Mouse (Mus musculus) liver (tissue): ENCODE measurements around the gene L3hypdh.
"Not testable (repeated sequence)": the region's sequence is repeated elsewhere in the genome, so short reads cannot be mapped to it uniquely, and the experiment has no call there.

Experiments
- DNase-seq: peaks from one replicate; pipeline ENCODE4 v3.0.0-alpha.2; 2020; ENCODE audit warnings: mixed read lengths

The L3hypdh gene

DNA sequence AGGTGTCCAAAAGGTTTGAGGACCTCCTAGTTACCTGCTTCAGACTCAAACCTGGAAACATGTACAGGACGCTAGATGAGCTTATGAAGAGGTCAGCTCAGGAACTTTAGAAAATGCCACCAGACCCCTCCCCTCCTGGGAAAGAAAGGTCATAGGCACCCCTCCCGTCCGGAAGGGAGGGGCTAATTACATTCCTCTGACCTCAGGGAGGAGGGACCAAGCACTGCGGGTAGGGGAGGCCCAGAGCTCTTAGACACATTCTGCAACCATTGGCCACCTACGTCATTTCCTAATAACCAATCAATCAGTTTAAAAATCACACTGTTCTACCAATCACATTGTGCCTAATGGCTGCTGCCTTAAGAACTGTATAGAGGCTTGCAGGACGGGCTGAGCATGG is 32.7 kb downstream of the L3hypdh start:
- no peak for DNase-seq

DNA sequence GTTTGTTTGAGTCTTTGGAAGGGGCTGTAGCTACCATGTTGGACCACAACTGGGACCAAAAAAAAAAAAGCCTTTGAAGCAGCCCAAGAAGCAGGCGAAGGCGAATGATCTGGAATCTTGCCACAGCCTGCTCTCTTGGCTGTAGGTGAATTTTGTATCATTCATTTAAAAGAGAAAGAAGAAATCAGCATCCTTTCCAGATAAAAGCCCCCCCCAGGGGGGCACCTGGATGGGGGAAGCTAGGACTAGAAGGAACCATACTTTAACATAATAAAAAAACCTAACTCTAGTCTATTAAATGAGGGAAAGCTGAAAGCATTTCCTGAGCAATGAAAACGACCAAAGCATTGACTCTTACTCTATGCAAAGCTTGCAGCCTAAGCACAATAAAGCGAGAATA is 34.4 kb downstream of the L3hypdh start:
- no peak for DNase-seq

DNA sequence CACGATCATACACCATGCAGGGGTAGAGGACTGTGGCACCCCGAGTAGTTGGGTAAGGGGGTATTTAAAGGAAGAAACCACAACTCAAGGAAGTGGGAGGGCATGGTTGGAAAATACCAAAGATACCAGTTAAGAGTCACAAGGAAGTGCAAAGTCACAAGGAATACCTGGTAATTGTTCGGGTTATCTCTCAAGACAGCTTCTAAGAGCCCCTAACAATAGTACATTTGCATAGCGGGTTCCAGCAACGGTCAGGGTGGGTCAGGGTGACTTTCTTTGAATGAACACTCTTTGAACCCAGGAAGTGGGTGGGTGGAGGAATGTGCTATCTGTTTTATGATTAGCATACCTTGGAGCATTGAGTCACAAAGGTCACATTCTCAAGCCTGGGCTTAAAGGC is 35.1 kb downstream of the L3hypdh start:
- DNase-seq, result not testable (repeated sequence)

DNA sequence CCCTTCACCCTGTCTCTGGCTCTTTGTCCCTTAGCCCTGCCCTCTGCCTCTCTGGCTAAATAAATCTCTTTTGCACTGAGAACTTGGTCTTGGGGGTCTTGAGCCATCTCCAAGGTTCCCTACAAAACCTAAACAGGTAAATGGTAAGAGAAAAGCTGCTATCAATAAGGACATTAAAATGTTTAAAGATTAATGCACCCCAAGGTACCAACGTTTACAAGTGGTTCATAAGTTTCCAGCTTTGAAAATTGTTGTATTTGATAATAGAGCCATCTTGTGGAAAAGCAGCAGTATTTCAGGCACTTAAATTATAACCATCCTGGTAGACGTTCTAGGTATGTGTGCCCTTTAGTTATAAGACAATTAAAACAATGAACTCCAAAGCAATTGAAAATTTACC is 37.7 kb downstream of the L3hypdh start:
- DNase-seq, result no peak

DNA sequence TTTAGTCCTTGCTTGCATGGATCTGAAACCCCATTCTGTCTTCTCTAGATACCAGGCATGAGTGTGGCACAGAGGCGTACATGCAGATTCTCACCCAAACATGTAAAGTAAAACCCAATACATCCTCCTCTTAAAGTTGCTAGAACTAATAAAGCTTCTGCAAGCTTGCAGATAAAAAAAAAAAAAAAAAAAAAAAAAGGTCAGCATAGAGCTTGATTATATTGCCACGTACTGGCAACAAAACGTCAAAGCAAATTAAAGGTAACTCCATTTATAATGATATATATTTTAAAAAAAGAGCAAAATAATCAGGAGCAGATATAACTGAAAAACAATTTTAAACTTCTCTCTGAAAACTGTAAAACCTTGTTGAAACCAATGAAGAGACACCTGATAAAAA is 44.0 kb downstream of the L3hypdh start:
- no peak for DNase-seq

DNA sequence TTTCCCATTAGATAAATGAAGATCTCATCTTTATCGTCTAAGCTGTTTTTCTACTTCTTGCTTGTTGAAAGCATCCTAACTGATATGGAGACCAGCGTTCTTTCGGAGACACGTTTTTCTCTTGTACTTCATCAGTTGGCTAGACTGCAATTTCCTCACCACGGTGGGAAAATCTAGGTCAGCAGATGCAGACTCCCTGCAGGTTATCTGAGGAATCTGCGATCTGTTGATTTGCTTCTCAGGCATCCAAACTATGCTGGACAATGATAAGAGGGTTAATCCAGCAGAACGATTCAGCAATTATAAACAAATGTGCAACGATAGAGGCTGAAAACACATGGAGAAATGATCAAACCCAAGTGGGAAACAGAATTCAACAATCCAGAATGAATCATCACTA is 45.7 kb downstream of the L3hypdh start:
- no peak for DNase-seq

DNA sequence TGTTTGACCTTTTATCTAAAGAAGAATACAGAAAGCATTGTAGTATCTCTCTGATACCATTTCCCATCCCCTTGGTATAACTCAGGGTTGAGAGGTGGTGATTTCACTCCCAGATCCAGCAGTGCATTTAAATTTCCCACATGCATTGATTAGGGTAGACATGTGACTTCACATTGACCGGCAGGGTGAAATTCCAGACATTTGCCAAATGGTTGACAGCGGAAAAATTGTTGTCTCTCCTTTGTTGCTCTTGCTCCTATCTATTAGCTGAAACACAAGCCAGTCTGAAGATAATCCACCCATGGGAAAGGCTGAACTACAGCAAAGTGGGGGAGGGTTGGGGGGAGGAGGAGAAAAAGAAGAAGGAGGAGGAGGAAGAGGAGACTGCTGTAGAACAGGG is 46.4 kb downstream of the L3hypdh start:
- no peak for DNase-seq

DNA sequence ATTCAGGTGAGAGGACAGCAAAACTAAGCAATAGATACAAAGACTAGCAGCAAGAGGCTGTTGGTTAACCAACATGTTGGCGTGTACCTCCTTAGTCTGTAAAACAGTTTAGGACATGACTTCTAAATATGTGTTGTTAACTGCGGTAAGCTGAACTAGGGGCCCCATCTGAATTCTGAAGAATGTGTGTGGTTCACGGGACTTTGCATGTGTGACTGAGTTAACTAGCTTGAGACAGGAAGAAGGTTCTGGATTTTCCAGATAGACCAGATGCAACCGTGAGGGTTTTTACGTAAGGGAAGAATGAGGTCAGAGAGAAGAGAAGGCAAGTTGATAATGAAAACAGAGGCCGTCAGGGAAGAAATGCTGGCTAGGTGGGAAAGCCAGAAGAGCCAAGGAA is 48.2 kb downstream of the L3hypdh start:
- no peak for DNase-seq

DNA sequence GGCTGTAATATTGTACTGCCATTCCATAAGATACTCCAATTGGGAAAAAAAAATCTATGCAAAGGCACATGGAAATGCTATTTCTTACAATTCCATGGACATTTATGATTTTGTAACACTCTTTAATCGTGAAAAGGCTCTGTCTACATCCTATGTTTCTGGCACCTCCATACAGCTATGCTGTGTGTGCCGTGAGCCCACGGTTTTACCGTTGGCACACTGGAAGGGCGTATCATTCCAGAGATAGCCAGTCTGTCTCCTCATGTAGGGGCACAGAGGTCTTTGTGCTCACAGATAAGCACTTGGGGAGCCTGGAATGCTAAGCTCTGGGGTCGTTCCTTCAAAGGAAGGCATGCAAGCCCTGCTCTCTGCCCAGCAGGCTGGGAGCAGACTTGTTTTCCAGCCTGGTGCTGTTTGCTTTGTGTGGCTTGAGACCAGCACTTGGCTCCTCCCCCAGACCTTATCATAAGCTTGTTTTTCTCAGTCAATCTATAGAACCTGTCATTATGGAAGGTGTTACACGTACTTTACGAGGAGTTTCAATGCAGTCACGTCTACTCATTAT is 49.1 kb downstream of the L3hypdh start:
- DNase-seq, result no peak

DNA sequence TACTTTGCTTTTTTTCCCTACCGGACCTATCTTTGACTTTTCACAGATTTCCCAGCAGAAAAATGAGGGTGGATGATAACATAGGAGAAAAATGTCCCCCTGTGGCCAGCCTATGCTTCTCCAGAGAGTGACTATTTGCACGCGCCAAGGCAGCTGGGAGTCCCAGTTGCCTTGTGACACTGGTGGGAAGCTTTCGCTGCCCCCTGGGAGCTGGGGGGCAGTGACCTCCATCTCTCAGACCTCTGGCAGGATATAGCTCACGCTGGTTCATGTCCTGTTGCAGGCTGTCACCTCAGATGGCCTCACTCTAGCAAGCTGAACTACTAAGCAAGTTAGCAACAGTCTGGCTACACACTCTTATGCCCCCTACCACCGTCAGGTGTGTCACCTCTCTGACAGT is 53.4 kb downstream of the L3hypdh start:
- no peak for DNase-seq

DNA sequence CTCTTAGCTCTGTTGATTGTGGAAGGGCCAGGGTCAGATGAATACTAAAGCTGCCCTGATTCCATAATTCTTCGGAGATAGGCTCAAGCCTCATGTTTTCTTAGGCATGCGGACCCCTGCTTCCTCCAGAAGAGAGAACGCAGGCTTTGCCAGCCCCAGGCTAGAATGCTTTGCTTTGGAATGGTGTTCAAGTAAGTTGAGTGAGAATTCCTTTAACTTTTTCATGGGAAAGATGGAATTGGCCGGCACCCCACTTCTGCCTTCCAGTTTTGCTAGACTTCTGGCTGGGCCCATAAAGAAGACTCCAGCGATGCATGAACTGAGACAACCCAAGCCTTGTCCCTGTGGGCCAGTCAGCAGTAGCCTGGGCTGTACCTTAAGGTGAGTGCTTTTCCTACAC is 54.1 kb downstream of the L3hypdh start:
- no peak for DNase-seq

DNA sequence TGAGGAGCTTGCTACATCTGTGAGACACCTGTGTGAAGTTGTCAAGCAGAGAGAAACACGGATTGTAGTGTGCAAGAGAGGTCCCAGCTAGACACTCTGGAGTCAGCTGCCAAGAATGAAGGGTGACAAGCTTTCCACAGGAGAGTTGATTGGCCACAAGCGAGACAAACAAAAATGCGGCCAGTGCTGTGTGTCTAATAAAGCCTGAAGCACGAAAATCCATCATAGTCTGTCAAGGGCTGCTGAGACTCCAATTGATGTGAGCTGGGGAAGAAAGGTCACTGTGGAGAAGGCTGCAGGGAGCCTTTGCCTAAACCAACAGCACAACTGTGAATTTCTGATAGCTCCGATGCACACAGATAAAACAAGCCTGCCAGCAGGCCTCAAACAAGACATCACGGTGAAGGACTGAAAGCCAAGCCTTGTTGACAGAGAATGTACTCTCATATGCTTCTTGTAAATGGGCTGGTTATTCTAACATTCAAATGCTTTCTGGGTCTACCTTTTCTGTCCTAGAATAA is 59.9 kb downstream of the L3hypdh start:
- no peak for DNase-seq

DNA sequence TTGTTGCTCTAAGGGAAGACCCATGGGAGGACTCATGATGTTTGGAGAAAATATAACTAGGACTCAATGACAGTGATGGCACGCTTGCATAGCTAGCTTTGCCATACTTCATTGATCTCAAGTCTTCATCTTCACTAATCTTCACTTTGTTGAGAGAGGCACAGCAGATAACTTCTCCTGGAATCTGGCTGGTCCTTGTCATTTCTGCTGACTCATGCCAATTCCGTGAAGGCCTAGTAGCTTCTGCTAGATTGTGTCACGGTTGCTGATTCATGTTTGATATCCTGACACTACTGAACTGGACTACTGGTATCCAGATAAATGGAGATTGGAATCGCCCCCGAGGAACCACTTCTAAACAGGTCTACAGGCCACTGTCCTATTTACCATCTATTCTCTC is 61.7 kb downstream of the L3hypdh start:
- DNase-seq, result no peak
